In the genomic region with DNA sequence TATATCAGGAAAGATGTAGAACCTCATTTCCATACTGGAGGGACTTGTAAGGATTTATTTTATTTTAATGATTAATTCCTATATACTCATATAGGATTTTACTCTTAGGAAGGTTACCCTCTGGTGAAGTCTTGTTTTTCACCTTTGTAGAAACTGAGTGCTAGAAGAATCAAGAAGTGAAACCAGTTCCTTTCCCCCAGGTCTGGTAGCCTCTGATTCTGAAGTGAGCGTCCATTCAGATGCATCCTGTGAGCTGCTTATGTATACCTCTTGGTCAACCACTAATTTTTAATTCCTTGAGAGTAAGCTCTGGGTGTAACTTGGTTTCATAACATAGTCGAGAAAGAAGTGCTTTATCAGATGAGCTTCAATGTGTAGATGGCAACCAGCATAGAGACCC, we compare ENCODE assay signal across 26 mouse cellular contexts.
"Had no signal": no experiment of that assay in that cellular context is flagged by ENCODE, and none has a peak within 500 bp of the region (broad histone marks: within the 10 kb centered on the region; RNA-seq: fewer than 3 reads in every experiment).

No protein-coding gene starts in this region.

- H3K9ac ChIP-seq: heart, embryonic 12.5 days; hindbrain, embryonic 12.5 days; hindbrain, embryonic 14.5 days; kidney, embryonic 15.5 days; limb, embryonic 13.5 days; limb, embryonic 15.5 days; liver, embryonic 12.5 days; liver, embryonic 14.5 days had no signal

- H3K27ac ChIP-seq: gastrocnemius, adult 2 months; heart, embryonic 10.5 days; hindbrain, embryonic 10.5 days; hindbrain, embryonic 12.5 days; hindbrain, embryonic 14.5 days; hindbrain, postnatal 0 days; kidney, embryonic 15.5 days; kidney, postnatal 0 days; layer of hippocampus, adult 2 months; limb, embryonic 13.5 days; limb, embryonic 15.5 days; liver, embryonic 12.5 days; liver, embryonic 14.5 days had no signal

- ATAC-seq: hindbrain, postnatal 0 days; intestine, embryonic 16.5 days; liver, embryonic 12.5 days had no signal

- H3K4me2 ChIP-seq: heart, embryonic 12.5 days; hindbrain, embryonic 12.5 days; hindbrain, embryonic 14.5 days; kidney, embryonic 15.5 days; limb, embryonic 13.5 days; limb, embryonic 15.5 days; liver, embryonic 12.5 days had no signal

- H3K27me3 ChIP-seq: heart, embryonic 12.5 days; hindbrain, embryonic 12.5 days; kidney, embryonic 15.5 days; limb, embryonic 13.5 days; limb, embryonic 15.5 days; liver, embryonic 12.5 days had no signal

- H3K4me3 ChIP-seq: gastrocnemius, adult 2 months; heart, embryonic 10.5 days; heart, embryonic 12.5 days; hindbrain, embryonic 10.5 days; hindbrain, embryonic 12.5 days; kidney, embryonic 15.5 days; layer of hippocampus, adult 2 months; limb, embryonic 13.5 days; limb, embryonic 15.5 days; liver, embryonic 12.5 days had no signal

- H3K4me1 ChIP-seq: kidney, embryonic 15.5 days; liver, embryonic 12.5 days had no signal

- DNase-seq: gastrocnemius, adult 2 months; gastrocnemius, postnatal 10 days; gastrocnemius, postnatal 25 days; heart, adult 18-20 months; heart, postnatal 10 days; heart, postnatal 4 days; kidney, adult 11 months; kidney, adult 2 months; kidney, adult 9 months; kidney, postnatal 25 days; kidney, postnatal 4 days; left cerebral cortex, postnatal 4 days had no signal

- H3K36me3 ChIP-seq: heart, embryonic 10.5 days; heart, embryonic 12.5 days; kidney, embryonic 15.5 days; limb, embryonic 13.5 days had no signal

- H3K9me3 ChIP-seq: heart, embryonic 10.5 days; heart, embryonic 12.5 days; hindbrain, embryonic 10.5 days; hindbrain, embryonic 12.5 days; kidney, embryonic 15.5 days; limb, embryonic 13.5 days; limb, embryonic 15.5 days; liver, embryonic 12.5 days had no signal
